Mouse (Mus musculus): ENCODE measurements around the gene Olfr204.

DNA sequence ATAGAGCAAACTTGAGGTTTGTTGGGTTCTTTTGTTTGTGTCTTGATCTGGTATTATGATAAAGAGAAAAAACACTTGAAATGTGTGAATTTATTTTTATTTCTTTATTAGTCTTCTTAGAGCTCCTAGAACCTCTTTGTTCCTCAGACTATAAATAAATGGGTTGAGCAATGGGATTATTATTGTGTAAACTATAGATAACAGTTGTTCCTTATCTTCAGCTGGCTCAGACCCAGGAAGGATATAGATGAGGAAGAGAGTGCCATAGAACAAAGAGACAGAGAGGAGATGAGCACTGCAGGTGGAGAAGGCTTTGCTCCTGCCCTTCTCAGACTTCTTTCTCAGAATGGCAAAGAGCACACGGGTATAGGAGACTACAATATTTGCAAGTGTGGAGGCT, 34.6 kb downstream of the Olfr204 start:
- no peak for TF ChIP-seq CTCF (IDR thresholded peaks at IDR 0.05; ENCODE audit: control insufficient read depth, insufficient read depth, low read length)
- no peak for TF ChIP-seq POLR2A (IDR thresholded peaks at IDR 0.05; ENCODE audit: borderline replicate concordance, control insufficient read depth, low read depth, low read length)
